Mouse (Mus musculus): ENCODE measurements around the gene Lrrc56. TPM values are rescaled to one million over a fixed set of nuclear protein-coding genes. Genes with fewer than 3 reads are reported as not detected.

The Lrrc56 gene
- 1 to 10 TPM; 3.5 to 5.7 (median 5.3) TPM for total RNA-seq (2022)

GRCm38 (mm10) chr7:141193948-141194347, at the start of gene Lrrc56, which contains the start of gene Hras:
Gene Lrrc56, plus strand, starts transcription at chr7:141194157.
Gene Hras, minus strand, starts transcription at chr7:141194005.
- peak; percentile 95 to 97 for DNase-seq (ENCODE audit: low spot score in 2 of 2)

- no peak for DNase-seq (ENCODE audit: low spot score in 2 of 2)
Observed at GRCm38 (mm10) chr7:141144650-141145049, 49.3 kb upstream of the Lrrc56 start.

- no peak for DNase-seq (ENCODE audit: low spot score in 2 of 2)
Observed at GRCm38 (mm10) chr7:141145403-141145802, 48.6 kb upstream of the Lrrc56 start.

- no peak for DNase-seq (ENCODE audit: low spot score in 2 of 2)
Observed at GRCm38 (mm10) chr7:141146043-141146595, 47.8 kb upstream of the Lrrc56 start.

GRCm38 (mm10) chr7:141147044-141147443, 46.9 kb upstream of the Lrrc56 start:
- no peak for DNase-seq (ENCODE audit: low spot score in 2 of 2)

- DNase-seq (ENCODE audit: low spot score in 2 of 2): no peak
Observed at GRCm38 (mm10) chr7:141148639-141149038, 45.3 kb upstream of the Lrrc56 start.

DNA sequence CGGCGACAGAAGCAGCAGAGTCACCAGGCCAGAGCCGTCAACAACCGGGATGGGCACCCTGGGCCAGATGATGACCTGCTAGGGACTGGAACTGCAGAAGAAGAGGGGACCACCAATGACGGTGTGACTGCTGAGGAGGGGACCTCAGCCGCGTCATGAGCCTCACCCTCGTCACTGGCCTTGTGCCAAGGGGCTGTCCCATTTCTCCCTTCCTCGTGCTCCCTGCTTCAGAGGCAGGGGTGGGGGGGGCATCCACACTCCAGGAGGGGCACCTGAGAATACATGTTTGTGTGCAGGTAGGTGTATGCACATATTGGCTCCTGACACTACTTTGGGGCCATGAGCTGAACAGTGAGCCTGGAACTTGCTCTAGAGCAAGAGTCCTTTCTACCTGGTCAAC, 38.6 kb upstream of the Lrrc56 start:
- no peak for DNase-seq (ENCODE audit: low spot score in 2 of 2)

- no peak for DNase-seq (ENCODE audit: low spot score in 2 of 2)
Observed at GRCm38 (mm10) chr7:141164397-141164796, 29.6 kb upstream of the Lrrc56 start.

DNA sequence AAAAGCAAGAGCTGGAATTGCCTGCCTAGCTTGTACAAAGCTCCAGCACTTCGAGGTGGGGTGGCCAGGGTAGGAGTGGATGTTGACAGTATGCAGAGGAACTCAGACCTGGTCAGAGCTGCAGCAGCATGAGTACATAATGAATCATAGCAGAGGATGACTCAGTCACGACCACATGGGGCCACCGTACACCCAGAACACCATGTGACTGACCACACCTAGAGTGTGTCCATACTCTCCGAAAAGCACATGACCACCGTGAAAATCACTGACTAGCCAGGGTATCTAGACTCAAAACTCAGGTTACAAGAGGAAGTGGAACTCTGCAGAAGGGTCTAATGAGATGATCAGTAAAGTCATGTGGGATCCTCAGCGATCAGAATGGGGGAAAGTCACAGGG, 29.1 kb upstream of the Lrrc56 start:
- no peak for DNase-seq (ENCODE audit: low spot score in 2 of 2)

DNA sequence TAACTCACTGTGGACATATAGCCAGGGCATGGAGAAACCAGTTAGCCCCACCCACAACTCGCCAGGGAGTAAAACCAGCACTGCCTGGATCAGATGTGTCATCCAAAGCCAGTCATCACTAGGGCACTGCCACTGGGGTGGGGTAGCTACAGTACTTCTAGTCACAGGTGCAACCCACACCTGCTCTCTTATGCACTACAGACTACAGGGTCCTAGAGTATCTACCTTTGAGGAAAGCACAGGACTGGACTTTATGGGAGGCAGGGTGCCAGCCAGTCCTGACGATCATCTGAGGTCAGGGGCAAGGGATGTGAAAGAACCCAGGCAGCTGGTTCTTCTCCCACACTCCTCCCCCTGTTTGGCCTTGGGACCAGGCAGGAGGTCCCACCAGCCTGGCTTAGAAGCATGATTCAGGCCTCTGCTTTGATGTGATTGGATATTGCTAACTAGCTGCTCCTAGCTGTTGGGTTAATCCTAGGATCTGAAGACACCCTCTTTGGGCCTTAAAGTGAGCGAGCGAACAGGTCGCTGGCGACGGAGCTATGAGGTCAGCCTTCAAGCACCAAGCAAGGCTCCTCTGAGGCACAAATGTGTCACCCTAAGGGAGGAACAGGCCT, 25.9 kb upstream of the Lrrc56 start:
- DNase-seq (ENCODE audit: low spot score in 2 of 2): no peak

GRCm38 (mm10) chr7:141168518-141168953, 25.4 kb upstream of the Lrrc56 start:
- DNase-seq (ENCODE audit: low spot score in 2 of 2): peak in 1 of 2 experiments; percentile 71

DNA sequence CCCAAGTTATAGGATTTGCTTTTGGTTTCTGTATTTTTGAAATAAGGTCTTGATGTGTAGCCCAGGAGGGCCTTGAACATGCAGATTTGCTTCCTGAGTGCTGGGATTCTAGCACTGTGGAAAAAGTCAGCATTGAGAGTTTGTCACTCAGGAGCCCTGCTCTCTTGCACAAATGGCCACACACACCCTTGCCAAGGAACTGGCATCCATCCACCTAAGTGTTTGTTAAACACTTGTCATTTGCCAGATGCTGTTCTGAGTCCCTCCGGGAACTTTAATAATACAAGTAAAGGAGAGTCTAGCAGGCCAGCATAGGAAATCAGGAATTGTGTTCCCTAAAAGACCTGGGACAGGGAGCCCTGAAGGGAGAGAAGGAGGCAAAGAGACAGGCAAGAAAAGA, 24.7 kb upstream of the Lrrc56 start:
- DNase-seq (ENCODE audit: low spot score in 2 of 2): no peak

- DNase-seq (ENCODE audit: low spot score in 2 of 2): no peak
Observed at GRCm38 (mm10) chr7:141169866-141170265, 24.1 kb upstream of the Lrrc56 start.

- DNase-seq (ENCODE audit: low spot score in 2 of 2): peak; percentile 78 to 93
Observed at GRCm38 (mm10) chr7:141172116-141173006, 21.6 kb upstream of the Lrrc56 start, which contains the start of gene Rnh1. Gene Rnh1, minus strand, starts transcription at chr7:141172857.

DNA sequence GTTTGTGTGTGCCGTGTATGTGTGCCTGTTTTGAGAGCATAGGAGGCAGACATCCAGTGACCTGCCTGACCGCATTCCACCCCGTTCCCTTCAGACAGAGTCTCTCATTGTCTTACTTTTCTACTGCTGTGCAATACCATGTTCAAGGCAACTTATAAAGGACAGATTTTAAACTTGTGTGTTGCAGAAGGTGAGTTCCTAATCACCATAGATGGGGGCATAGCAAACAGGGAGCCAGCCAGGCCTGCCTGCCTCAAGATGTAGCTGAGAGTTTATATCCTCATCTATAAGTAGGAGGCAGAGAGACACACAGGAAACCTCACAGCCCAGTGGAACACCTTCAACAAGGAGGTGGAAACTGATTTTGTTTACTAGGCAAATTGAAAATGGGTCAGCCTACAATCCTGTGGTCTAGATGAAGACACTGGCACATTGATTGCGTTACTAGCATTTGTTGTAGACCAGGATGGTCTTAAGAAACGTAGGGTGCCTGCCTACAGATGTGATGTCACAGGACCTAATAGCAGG, 20.6 kb upstream of the Lrrc56 start:
- DNase-seq (ENCODE audit: low spot score in 2 of 2): no peak

DNA sequence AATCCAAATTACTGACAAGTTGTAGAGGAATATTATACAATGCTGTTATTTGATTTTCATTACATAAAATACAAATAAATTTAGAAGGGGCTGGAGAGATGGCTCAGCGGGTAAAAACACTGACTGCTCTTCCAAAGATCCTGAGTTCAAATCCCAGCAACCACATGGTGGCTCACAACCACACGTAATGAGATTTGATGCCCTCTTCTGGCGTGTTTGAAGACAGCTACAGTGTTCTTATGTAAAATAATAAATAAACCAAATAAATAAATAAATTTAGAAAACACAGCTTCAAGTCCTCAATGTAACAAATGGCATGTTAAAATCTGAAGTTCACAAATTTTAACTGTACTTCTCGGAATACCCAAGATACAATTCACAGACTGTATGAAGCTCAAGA, 18.9 kb upstream of the Lrrc56 start:
- no peak for DNase-seq (ENCODE audit: low spot score in 2 of 2)

DNA sequence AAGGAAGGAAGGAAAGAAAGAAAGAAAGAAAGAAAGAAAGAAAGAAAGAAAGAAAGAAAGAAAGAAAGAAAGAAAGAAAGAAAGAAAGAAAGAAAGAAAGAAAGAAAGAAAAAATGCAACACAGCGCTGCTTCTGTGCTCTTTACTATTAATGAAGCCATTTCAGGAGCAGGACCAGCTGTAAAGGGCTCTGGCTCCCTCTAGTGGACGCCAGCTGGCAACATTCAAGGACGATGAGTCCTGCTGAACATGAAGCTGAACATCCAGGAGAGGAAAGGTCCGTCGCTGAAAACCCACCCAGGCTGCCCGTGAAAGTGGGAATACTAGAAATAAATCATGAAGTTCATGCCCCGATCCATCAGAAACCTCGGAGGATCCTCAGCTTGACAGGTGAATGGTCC, 17.8 kb upstream of the Lrrc56 start:
- DNase-seq (ENCODE audit: low spot score in 2 of 2): peak; percentile 62 to 72

- DNase-seq (ENCODE audit: low spot score in 2 of 2): no peak
Observed at GRCm38 (mm10) chr7:141188194-141188593, 5.8 kb upstream of the Lrrc56 start.

GRCm38 (mm10) chr7:141188733-141189132, 5.2 kb upstream of the Lrrc56 start:
- no peak for DNase-seq (ENCODE audit: low spot score in 2 of 2)

DNA sequence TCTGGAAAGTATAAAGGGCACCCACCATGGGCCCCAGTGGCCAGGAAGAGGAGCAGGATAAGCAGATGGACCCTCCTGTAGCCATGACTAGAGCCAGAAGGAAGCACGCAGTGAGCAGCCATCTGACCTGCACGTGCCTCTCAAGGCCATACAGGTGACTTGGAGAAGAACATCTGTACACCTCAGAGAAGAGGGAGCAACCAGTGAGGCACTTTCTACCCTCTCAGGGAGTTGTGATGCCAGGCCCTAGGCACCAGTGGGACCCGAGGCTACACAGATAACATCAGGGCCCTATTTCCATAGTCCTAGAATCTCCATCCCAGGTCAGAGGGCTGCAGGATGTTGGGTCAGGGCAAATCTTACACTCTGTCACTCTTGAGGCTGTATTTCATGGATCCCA, 3.7 kb upstream of the Lrrc56 start:
- DNase-seq (ENCODE audit: low spot score in 2 of 2): no peak

- DNase-seq (ENCODE audit: low spot score in 2 of 2): no peak
Observed at GRCm38 (mm10) chr7:141191036-141191435, 2.9 kb upstream of the Lrrc56 start.
